Mouse (Mus musculus): ENCODE results near the gene Serpinb3d. TPM values are rescaled to one million over a fixed set of nuclear protein-coding genes. Genes with fewer than 3 reads are reported as not detected.
"Not testable (repeated sequence)": the region's sequence is repeated elsewhere in the genome, so short reads cannot be mapped to it uniquely, and the experiment has no call there.

Serpinb3d gene
- polyA plus RNA-seq (2012; rRNA removed): not detected in 2 replicates

GRCm38 (mm10) chr1:107083406-107083805, at the start of gene Serpinb3d:
TSS of gene Serpinb3d (minus strand) at chr1:107083506.
- DNase-seq (ENCODE audit: low spot score): no peak

GRCm38 (mm10) chr1:107127453-107127852, 44.1 kb upstream of the Serpinb3d start:
- DNase-seq (ENCODE audit: low spot score): not testable (repeated sequence)

GRCm38 (mm10) chr1:107098417-107098816, 15.1 kb upstream of the Serpinb3d start:
- no peak for DNase-seq (ENCODE audit: low spot score)

GRCm38 (mm10) chr1:107052203-107052602, 31.1 kb downstream of the Serpinb3d start, which contains the start of gene Serpinb3a:
TSS of gene Serpinb3a (minus strand) at chr1:107052303.
- DNase-seq (ENCODE audit: low spot score): no peak

GRCm38 (mm10) chr1:107034236-107034635, 49.1 kb downstream of the Serpinb3d start:
- DNase-seq (ENCODE audit: low spot score): not testable (repeated sequence)

Other genes with a start within 250 kb of the Serpinb3d start
- gene Serpinb5, start 222.3 kb downstream of the Serpinb3d start, polyA plus RNA-seq (2012; rRNA removed): 13.9 and 16.2 TPM in 2 replicates
- gene Serpinb12, start 149.1 kb downstream of the Serpinb3d start, polyA plus RNA-seq (2012; rRNA removed): 0.03 and 0.06 TPM in 2 replicates
- gene Serpinb13, start 102.5 kb downstream of the Serpinb3d start, polyA plus RNA-seq (2012; rRNA removed): not detected in 2 replicates
- gene Serpinb3a, start 31.2 kb downstream of the Serpinb3d start, polyA plus RNA-seq (2012; rRNA removed): not detected in 2 replicates
- not detected in 2 replicates for gene Serpinb3b, start 194.9 kb upstream of the Serpinb3d start, polyA plus RNA-seq (2012; rRNA removed)
- not detected in 2 replicates for gene Serpinb3c, start 194.9 kb upstream of the Serpinb3d start, polyA plus RNA-seq (2012; rRNA removed)

All from urinary bladder, adult 2 months (tissue).